In the genomic region with DNA sequence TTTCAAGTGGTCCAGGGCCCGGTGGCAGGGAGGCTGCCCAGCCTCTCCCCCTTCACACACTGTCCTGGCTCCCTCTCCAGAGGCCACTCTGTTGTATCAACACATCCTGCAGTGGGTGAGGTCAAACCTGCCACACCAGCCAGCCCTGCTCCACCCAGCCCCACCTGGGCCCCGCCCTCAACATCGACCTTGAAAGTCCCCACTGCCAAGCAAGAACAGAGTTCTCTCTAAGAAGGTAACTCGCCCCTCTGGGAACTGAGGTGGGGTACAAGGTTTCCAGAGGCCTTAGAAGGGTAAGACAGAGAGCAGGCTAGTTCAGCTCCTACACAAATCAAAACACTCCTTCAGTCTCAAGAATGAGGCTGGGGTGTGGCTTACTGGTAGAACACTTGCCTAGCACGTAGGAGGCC, we compare ENCODE assay signal across 13 mouse cellular contexts. TPM values are rescaled to one million over a fixed set of nuclear protein-coding genes. Genes with fewer than 3 reads are reported as not detected.
DNase-seq lines count a peak whose midpoint lies in the region; ATAC-seq lines count a peak whose summit lies in the region.
"Had no signal": no experiment of that assay in that cellular context is flagged by ENCODE, and none has a peak within 500 bp of the region (broad histone marks: within the 10 kb centered on the region; RNA-seq: fewer than 3 reads in every experiment).

No protein-coding gene starts in this region.

- H3K9ac ChIP-seq in intestine, embryonic 15.5 days, result no peak overlapping the region
- H3K9ac ChIP-seq: heart, embryonic 12.5 days; hindbrain, embryonic 14.5 days; liver, postnatal 0 days had no signal

- 43% methylated on average over 5 of the region's 5 CpGs for WGBS in intestine, embryonic 15.5 days

- H3K9me3 ChIP-seq in intestine, embryonic 15.5 days, result no peaks in the 10 kb centered on the region
- H3K9me3 ChIP-seq: heart, embryonic 12.5 days had no signal

- peaks cover 3% of the 10 kb centered on the region; the same call in 1 of the 2 replicates for H3K4me1 ChIP-seq in intestine, embryonic 15.5 days (replicated peaks)

- no peaks in the 10 kb centered on the region for H3K36me3 ChIP-seq in intestine, embryonic 15.5 days
- H3K36me3 ChIP-seq: heart, embryonic 12.5 days had no signal

- peak overlapping the region; percentile 22; the same call in 1 of the 2 replicates for H3K4me2 ChIP-seq in intestine, embryonic 15.5 days (replicated peaks)
- H3K4me2 ChIP-seq: heart, embryonic 12.5 days; hindbrain, embryonic 14.5 days had no signal

- no peak overlapping the region for H3K4me3 ChIP-seq in intestine, embryonic 15.5 days (replicated peaks)
- H3K4me3 ChIP-seq: heart, embryonic 12.5 days had no signal

- H3K27me3 ChIP-seq in intestine, embryonic 15.5 days (replicated peaks), result no peaks in the 10 kb centered on the region
- H3K27me3 ChIP-seq: heart, embryonic 12.5 days; Patski had no signal

- DNase-seq in frontal cortex, postnatal 10 days (ENCODE audit: low spot score in 2 of 2), result no peak
- DNase-seq in kidney, postnatal 4 days, result peak; percentile 24 to 46
- DNase-seq in skeletal muscle tissue, adult 2 months (ENCODE audit: low read depth, low spot score), result peak; percentile 5
- no peak for DNase-seq in thymus, postnatal 14 days
- no peak for DNase-seq in thymus, postnatal 4 days
- no peak for DNase-seq in ovary, adult 18-20 months (ENCODE audit: low spot score)
- DNase-seq: cerebellum, adult 9-11 months; liver, postnatal 0 days had no signal

- ATAC-seq in frontal cortex, adult (ENCODE audit: low TSS enrichment), result peak; percentile 50; the same call in 1 of the 2 replicates
- peak; percentile 94 for ATAC-seq in intestine, embryonic 15.5 days
- ATAC-seq: liver, postnatal 0 days; Patski had no signal

- peak overlapping the region; percentile 45; the same call in 1 of the 2 replicates for H3K27ac ChIP-seq in intestine, embryonic 15.5 days
- H3K27ac ChIP-seq: hindbrain, embryonic 14.5 days had no signal

RNA-seq across cellular contexts. Expression of a gene that starts 12.1 kb away (rescaled TPM):
- 0.57 TPM in 1 of 2 replicates, not detected in the other for polyA plus RNA-seq in intestine, embryonic 15.5 days (2015; fragmentation: Nextera tagmentation; extraction: Ambion mirVana)
- polyA plus RNA-seq: heart, embryonic 12.5 days; hindbrain, embryonic 14.5 days; liver, postnatal 0 days; Patski had no signal

RNA-seq across cellular contexts. Expression of a gene that starts 27.4 kb away (rescaled TPM):
- polyA plus RNA-seq in intestine, embryonic 15.5 days (2015; fragmentation: Nextera tagmentation; extraction: Ambion mirVana), result 3.9 and 4.0 TPM in 2 replicates

RNA-seq across cellular contexts. Expression of a gene that starts 50.2 kb away (rescaled TPM):
- 0.30 and 0.83 TPM in 2 replicates for polyA plus RNA-seq in intestine, embryonic 15.5 days (2015; fragmentation: Nextera tagmentation; extraction: Ambion mirVana)
- polyA plus RNA-seq: Patski had no signal

Comparison
In these comparisons a context has a peak if more than half of its experiments do, and no peak if none do; other contexts are left out.
1. DNase-seq: peak in kidney, postnatal 4 days (2 of 2) and skeletal muscle tissue, adult 2 months (single experiment); none in frontal cortex, postnatal 10 days (0 of 2), thymus, postnatal 14 days (single experiment), thymus, postnatal 4 days (single experiment) and ovary, adult 18-20 months (single experiment).